Mouse (Mus musculus) liver, embryonic 14.5 days (tissue): Measurements from ENCODE around the gene Lmntd1. TPM values are rescaled to one million over a fixed set of nuclear protein-coding genes. Genes with fewer than 3 reads are reported as not detected.

Experiments
- ATAC-seq: fragments of 200-750 bp; cut with Nextera tagmentation; 2 replicates; pipeline ENCODE4 v1.8.0; 2017; ENCODE audit warnings: moderate number of reproducible peaks, mild to moderate bottlenecking, moderate library complexity; ENCODE audit not compliant: insufficient read depth
- DNase-seq, 3 experiments: peaks; one replicate each; pipeline ENCODE4 v3.0.0-alpha.2; 2012 to 2013; ENCODE audit warnings: low read depth in 3 of 3, low spot score in 3 of 3
- H3K27ac ChIP-seq: fragments of 300-500 bp; sonication (generic); 2 replicates; pipeline ENCODE4 v1.5.1; 2014; ENCODE audit warnings: moderate library complexity, mild to moderate bottlenecking, control low read depth, inconsistent platforms
- H3K27me3 ChIP-seq: fragments of 300-500 bp; sonication (generic); 2 replicates; pipeline ENCODE4 v1.6.1; 2014; ENCODE audit warnings: mild to moderate bottlenecking, low read length, moderate library complexity; ENCODE audit not compliant: control insufficient read depth, insufficient read depth
- H3K36me3 ChIP-seq: fragments of 300-500 bp; sonication (generic); replicated peaks from 2 replicates; pipeline ENCODE4 v1.6.1; 2014; ENCODE audit warnings: low read depth; ENCODE audit not compliant: control insufficient read depth, insufficient read depth
- H3K4me1 ChIP-seq, 2 experiments: fragments of 200-500 bp in 1 of 2; fragments of 300-500 bp in 1 of 2; sonication (generic) in 1 of 2; replicated peaks; 2 replicates each; pipeline ENCODE4 v1.6.1; 2012 to 2014; ENCODE audit warnings: antibody characterized with exemption in 1 of 2, inconsistent platforms in 1 of 2, low read length in 1 of 2; ENCODE audit not compliant: control insufficient read depth in 2 of 2, insufficient read depth in 2 of 2
- H3K4me2 ChIP-seq: fragments of 300-500 bp; sonication (generic); 2 replicates; pipeline ENCODE4 v1.6.1; 2014; ENCODE audit warnings: low read depth, mild to moderate bottlenecking, control low read depth, moderate library complexity
- H3K4me3 ChIP-seq, 2 experiments: fragments of 200-500 bp in 1 of 2; fragments of 300-500 bp in 1 of 2; sonication (generic) in 1 of 2; 2 replicates each; pipeline ENCODE4 v1.5.1; 2012 to 2014; ENCODE audit warnings: low read depth in 2 of 2, low read length in 2 of 2, mild to moderate bottlenecking in 2 of 2, control low read depth in 1 of 2, inconsistent platforms in 1 of 2, moderate library complexity in 1 of 2; ENCODE audit not compliant: insufficient read depth in 1 of 2
- H3K9ac ChIP-seq: fragments of 300-500 bp; sonication (generic); replicated peaks from 2 replicates; pipeline ENCODE4 v1.6.1; 2014; ENCODE audit warnings: mild to moderate bottlenecking, control low read depth, moderate library complexity
- H3K9me3 ChIP-seq: fragments of 300-500 bp; sonication (generic); 2 replicates; pipeline ENCODE4 v1.6.1; 2016; ENCODE audit warnings: low read length, mixed read lengths; ENCODE audit not compliant: control insufficient read depth
- CTCF ChIP-seq: IDR thresholded peaks from 2 replicates; pipeline ENCODE4 v1.5.1; 2016; ENCODE audit warnings: antibody characterized with exemption, low read depth, control low read depth
- EP300 ChIP-seq: IDR thresholded peaks from 2 replicates; pipeline ENCODE4 v1.6.1; 2016; ENCODE audit warnings: antibody characterized with exemption, low read depth
- WGBS: fragments of 180-500 bp; shearing (Covaris S2); extraction: QIAGEN DNeasy Blood & Tissue Kit; methylation state at CpG from one replicate; pipeline ENCODE4 v1.1.7; 2014; ENCODE audit not compliant: insufficient replicate concordance; 5-methylcytosine and 5-hydroxymethylcytosine counted together
- polyA plus RNA-seq, 2 experiments: library from polyadenylated mRNA; depleted of rRNA in 1 of 2; stranded (reverse) in 1 of 2; unstranded in 1 of 2; fragments of >200 nt; fragmentation: Nextera tagmentation in 1 of 2; extraction: Ambion mirVana in 1 of 2; gene quantifications; 2 replicates each; pipeline versions ENCODE4 v1.2.1 to v1.2.3; 2012 to 2014

The Lmntd1 gene
- polyA plus RNA-seq, 2 experiments = 0.02 TPM; not detected in 1

GRCm38 (mm10) chr6:145595905-145596304 lies 18.2 kb downstream of the Lmntd1 start:
- H3K27me3 ChIP-seq = no peaks in the 10 kb centered on the region
- no peak for ATAC-seq

GRCm38 (mm10) chr6:145593991-145594390 lies 20.1 kb downstream of the Lmntd1 start:
- no peaks in the 10 kb centered on the region for H3K4me1 ChIP-seq
- WGBS = 55% methylated on average over 7 of the region's 7 CpGs
- H3K27me3 ChIP-seq = no peaks in the 10 kb centered on the region
- no peaks in the 10 kb centered on the region for H3K9me3 ChIP-seq
- TF ChIP-seq CTCF (no peak), EP300 (no peak)
- H3K4me2 ChIP-seq = no peak overlapping the region
- ATAC-seq (no peak), DNase-seq (no peak)
- no peaks in the 10 kb centered on the region for H3K36me3 ChIP-seq
- H3K4me3 ChIP-seq = no peak overlapping the region
- H3K9ac ChIP-seq = no peak overlapping the region
- H3K27ac ChIP-seq = no peak overlapping the region

More at GRCm38 (mm10) chr6:145595905-145596304, 18.2 kb downstream of the Lmntd1 start:
- TF ChIP-seq CTCF (no peak), EP300 (no peak)
- Histone ChIP-seq H3K9me3 (no peaks in the 10 kb centered on the region), H3K4me2 (no peak overlapping the region), H3K4me3 (no peak overlapping the region), H3K36me3 (no peaks in the 10 kb centered on the region), H3K27ac (no peak overlapping the region), H3K9ac (no peak overlapping the region), H3K4me1 (peaks cover 0 to 2% of the 10 kb centered on the region in 2 experiments; a peak in 1 of 4 replicates)
- WGBS = 39% methylated on average over 4 of the region's 4 CpGs
- DNase-seq = no peak

- no peak for TF ChIP-seq CTCF
- no peak for TF ChIP-seq EP300
- H3K27ac ChIP-seq = no peak overlapping the region
- H3K9ac ChIP-seq = no peak overlapping the region
- no peak overlapping the region for H3K4me2 ChIP-seq
- WGBS = 66% methylated on average over 8 of the region's 8 CpGs
- no peaks in the 10 kb centered on the region for H3K9me3 ChIP-seq
- no peaks in the 10 kb centered on the region for H3K36me3 ChIP-seq
- no peak for DNase-seq
- H3K27me3 ChIP-seq = no peaks in the 10 kb centered on the region
- H3K4me1 ChIP-seq = no peaks in the 10 kb centered on the region
- no peak overlapping the region for H3K4me3 ChIP-seq
- ATAC-seq = no peak
Measured at GRCm38 (mm10) chr6:145592531-145592998, 21.6 kb downstream of the Lmntd1 start.

- H3K4me2 ChIP-seq = no peak overlapping the region
- DNase-seq = no peak
- no peak overlapping the region for H3K27ac ChIP-seq
- no peak overlapping the region for H3K9ac ChIP-seq
- no peaks in the 10 kb centered on the region for H3K36me3 ChIP-seq
- no peak overlapping the region for H3K4me3 ChIP-seq
- no peaks in the 10 kb centered on the region for H3K27me3 ChIP-seq
- no peak for TF ChIP-seq CTCF
- TF ChIP-seq EP300 = no peak
- 47% methylated on average over 6 of the region's 6 CpGs for WGBS
- no peaks in the 10 kb centered on the region for H3K9me3 ChIP-seq
- ATAC-seq = no peak
- no peaks in the 10 kb centered on the region for H3K4me1 ChIP-seq
Measured at GRCm38 (mm10) chr6:145592036-145592435, 22.1 kb downstream of the Lmntd1 start.

- no peak overlapping the region for H3K4me2 ChIP-seq
- DNase-seq (no peak), ATAC-seq (no peak)
- no peaks in the 10 kb centered on the region for H3K9me3 ChIP-seq
- no peaks in the 10 kb centered on the region for H3K36me3 ChIP-seq
- H3K27me3 ChIP-seq = no peaks in the 10 kb centered on the region
- H3K9ac ChIP-seq = no peak overlapping the region
- 71% methylated on average over 1 of the region's 1 CpGs for WGBS
- no peak overlapping the region for H3K27ac ChIP-seq
- TF ChIP-seq EP300 (no peak), CTCF (no peak)
- H3K4me3 ChIP-seq = no peak overlapping the region
- no peaks in the 10 kb centered on the region for H3K4me1 ChIP-seq
Measured at GRCm38 (mm10) chr6:145591578-145591977, 22.5 kb downstream of the Lmntd1 start.
